Mouse (Mus musculus) limb, embryonic 14.5 days (tissue): ENCODE measurements around the gene U2surp. TPM values are rescaled to one million over a fixed set of nuclear protein-coding genes. Genes with fewer than 3 reads are reported as not detected.
A peak's percentile ranks its signal among the peaks of the same experiment; 100 is the strongest.

Experiments
- ATAC-seq: fragments of 200-750 bp; cut with Nextera tagmentation; 2 replicates; pipeline ENCODE4 v1.8.0; 2017; ENCODE audit warnings: low read depth, moderate number of reproducible peaks, moderate TSS enrichment; ENCODE audit not compliant: low FRiP score
- DNase-seq: peaks from one replicate; pipeline ENCODE4 v3.0.0-alpha.2; 2015; ENCODE audit warnings: low spot score
- H3K27ac ChIP-seq: fragments of 300-500 bp; sonication (generic); replicated peaks from 2 replicates; pipeline ENCODE4 v1.5.1; 2014; ENCODE audit warnings: low read depth, mild to moderate bottlenecking, low read length, moderate library complexity, mixed read lengths
- H3K27me3 ChIP-seq: fragments of 300-500 bp; sonication (generic); 2 replicates; pipeline ENCODE4 v1.6.1; 2014; ENCODE audit warnings: low read length, mixed read lengths; ENCODE audit not compliant: control insufficient read depth, insufficient read depth
- H3K36me3 ChIP-seq: fragments of 300-500 bp; sonication (generic); 2 replicates; pipeline ENCODE4 v1.6.1; 2014; ENCODE audit warnings: mild to moderate bottlenecking, low read length, moderate library complexity, mixed read lengths; ENCODE audit not compliant: control insufficient read depth, insufficient read depth
- H3K4me1 ChIP-seq: fragments of 300-500 bp; sonication (generic); 2 replicates; pipeline ENCODE4 v1.6.1; 2014; ENCODE audit warnings: antibody characterized with exemption, low read length, mixed read lengths; ENCODE audit not compliant: control insufficient read depth, insufficient read depth
- H3K4me2 ChIP-seq: fragments of 300-500 bp; sonication (generic); replicated peaks from 2 replicates; pipeline ENCODE4 v1.6.1; 2014; ENCODE audit warnings: low read depth, mild to moderate bottlenecking, low read length, moderate library complexity; ENCODE audit not compliant: severe bottlenecking
- H3K4me3 ChIP-seq: fragments of 300-500 bp; sonication (generic); replicated peaks from 2 replicates; pipeline ENCODE4 v1.5.1; 2014; ENCODE audit warnings: low read length
- H3K9ac ChIP-seq: fragments of 300-500 bp; sonication (generic); 2 replicates; pipeline ENCODE4 v1.6.1; 2014; ENCODE audit warnings: mild to moderate bottlenecking, low read depth, low read length, moderate library complexity; ENCODE audit not compliant: severe bottlenecking
- H3K9me3 ChIP-seq: fragments of 300-500 bp; sonication (generic); 2 replicates; pipeline ENCODE4 v1.6.1; 2016; ENCODE audit warnings: low read length; ENCODE audit not compliant: control insufficient read depth
- POLR2A ChIP-seq: fragments of 200-500 bp; IDR thresholded peaks from 2 replicates; pipeline ENCODE4 v1.8.0; 2012; ENCODE audit warnings: inconsistent platforms, mild to moderate bottlenecking, moderate library complexity, borderline replicate concordance; ENCODE audit not compliant: insufficient read depth, insufficient read length; ENCODE audit errors: extremely low read depth
- WGBS: fragments of 180-500 bp; shearing (Covaris S2); extraction: QIAGEN DNeasy Blood & Tissue Kit; methylation state at CpG from one replicate; pipeline ENCODE4 v1.1.7; 2014; 5-methylcytosine and 5-hydroxymethylcytosine counted together
- polyA plus RNA-seq, 2 experiments: library from polyadenylated mRNA; depleted of rRNA in 1 of 2; stranded (reverse) in 1 of 2; unstranded in 1 of 2; fragments of >200 nt; fragmentation: Nextera tagmentation in 1 of 2; extraction: Ambion mirVana in 1 of 2; gene quantifications; 2 replicates each; pipeline versions ENCODE4 v1.2.1 to v1.2.3; 2012 to 2014

The U2surp gene
- polyA plus RNA-seq (2012; rRNA removed) (22.4 and 35.3 TPM in 2 replicates), polyA plus RNA-seq (2014; fragmentation: Nextera tagmentation; extraction: Ambion mirVana) (115 and 123 TPM in 2 replicates)

GRCm38 (mm10) chr9:95511472-95512330, at the start of gene U2surp:
U2surp (minus strand) TSS chr9:95511996.
- ATAC-seq (peak; percentile 97), DNase-seq (peak; percentile 96)
- peak; percentile 41; the same call in 1 of the 2 replicates for TF ChIP-seq POLR2A
- under 1% methylated on average over 64 of the region's 74 CpGs for WGBS
- peak within 1 kb of the TSS; percentile 85 for H3K4me2 ChIP-seq
- H3K9me3 ChIP-seq: no peaks in the 10 kb centered on the region
- no peaks in the 10 kb centered on the region for H3K27me3 ChIP-seq
- peak within 1 kb of the TSS; percentile 81 for H3K27ac ChIP-seq
- peak within 1 kb of the TSS; percentile 98 for H3K4me3 ChIP-seq
- H3K9ac ChIP-seq: peak within 1 kb of the TSS; percentile 94
- H3K4me1 ChIP-seq: peaks cover 13% of the 10 kb centered on the region
- no peaks in the 10 kb centered on the region for H3K36me3 ChIP-seq

- Histone ChIP-seq H3K36me3 (no peaks in the 10 kb centered on the region), H3K4me3 (peak overlapping the region; percentile 54), H3K4me1 (peaks cover 6% of the 10 kb centered on the region; the same call in 1 of the 2 replicates), H3K4me2 (peak overlapping the region; percentile 95), H3K9ac (peak overlapping the region; percentile 58), H3K27ac (no peak overlapping the region), H3K9me3 (no peaks in the 10 kb centered on the region), H3K27me3 (peaks cover 46% of the 10 kb centered on the region)
- TF ChIP-seq POLR2A: no peak
- 20% methylated on average over 47 of the region's 78 CpGs for WGBS
- DNase-seq: no peak
- peak; percentile 63 for ATAC-seq
These were observed 48.3 kb upstream of the U2surp start for GRCm38 (mm10) chr9:95559936-95560735.

DNA sequence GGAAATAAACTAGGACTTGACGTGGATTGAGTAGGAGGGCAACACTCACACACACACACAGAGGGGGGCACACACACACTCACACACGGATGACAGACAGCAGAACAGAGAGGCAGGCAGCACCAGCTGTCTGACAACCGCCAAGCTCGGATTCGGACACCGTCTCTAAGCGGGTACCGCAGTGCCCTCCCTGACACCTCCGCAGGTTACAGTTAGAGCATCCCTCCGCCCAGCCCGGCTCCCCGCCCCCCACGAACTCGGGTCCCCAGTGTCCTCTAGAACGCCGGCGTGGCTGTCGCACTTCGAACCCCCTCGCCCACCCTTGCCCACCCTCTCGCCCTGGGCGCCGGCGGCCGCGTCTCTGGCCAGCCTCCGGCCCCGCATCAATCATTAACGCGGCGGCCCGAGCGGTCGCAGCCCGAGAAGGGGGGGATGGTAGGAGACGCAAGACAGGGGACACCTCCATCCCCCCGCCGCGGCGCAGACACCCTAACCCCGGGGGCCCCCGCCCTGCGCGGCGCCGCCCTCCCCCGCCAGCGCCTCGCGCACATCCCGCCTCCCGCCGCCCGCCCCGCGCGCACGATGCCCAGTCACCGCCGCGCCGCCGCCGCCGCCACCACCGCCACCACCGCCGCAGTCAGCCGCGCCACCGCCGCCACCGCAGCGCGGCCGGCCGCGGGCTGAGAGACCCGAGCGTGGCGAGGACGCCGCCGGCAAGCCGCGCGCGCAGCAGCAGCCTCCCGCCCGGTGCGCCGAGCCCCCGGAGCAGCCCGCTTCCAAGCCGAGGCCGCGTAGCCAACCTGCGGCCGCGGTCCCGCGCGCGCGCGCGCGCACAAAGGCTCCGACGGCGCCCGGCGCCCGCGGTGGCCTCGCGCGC, 47.5 kb upstream of the U2surp start, which contains the start of gene Paqr9:
Paqr9 (plus strand) TSS at position 599 of the 877 bp plus-strand sequence.
- H3K4me2 ChIP-seq: peak within 1 kb of the TSS; percentile 95
- peak within 1 kb of the TSS; percentile 54 for H3K4me3 ChIP-seq
- H3K9ac ChIP-seq: peak within 1 kb of the TSS; percentile 58
- under 1% methylated on average over 23 of the region's 118 CpGs for WGBS
- no peaks in the 10 kb centered on the region for H3K9me3 ChIP-seq
- no peaks in the 10 kb centered on the region for H3K36me3 ChIP-seq
- TF ChIP-seq POLR2A: no peak
- peaks cover 6% of the 10 kb centered on the region; the same call in 1 of the 2 replicates for H3K4me1 ChIP-seq
- ATAC-seq (peak; percentile 28; the same call in 1 of the 2 replicates), DNase-seq (no peak)
- no peak within 1 kb of the TSS for H3K27ac ChIP-seq
- H3K27me3 ChIP-seq: peaks cover 46% of the 10 kb centered on the region

DNA sequence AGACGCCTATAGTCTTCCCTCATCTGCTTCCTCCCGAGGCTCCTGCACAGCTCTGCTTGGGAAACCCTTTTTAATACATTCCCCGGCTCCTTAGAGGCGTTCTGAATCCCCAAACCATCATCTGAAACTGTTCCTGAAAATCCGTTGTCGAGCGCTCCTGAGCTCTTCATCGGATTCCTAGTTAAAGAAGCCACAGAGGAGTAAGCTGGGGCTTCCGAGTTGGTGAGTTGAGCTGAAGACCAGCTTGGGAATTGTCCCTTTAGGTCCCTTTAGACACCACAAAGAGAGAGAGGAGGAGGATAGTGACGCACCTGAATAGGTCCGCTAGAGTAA, 46.9 kb upstream of the U2surp start:
- Histone ChIP-seq H3K36me3 (no peaks in the 10 kb centered on the region), H3K4me2 (peak overlapping the region; percentile 95), H3K27ac (no peak overlapping the region), H3K9me3 (no peaks in the 10 kb centered on the region), H3K4me1 (peaks cover 6% of the 10 kb centered on the region; the same call in 1 of the 2 replicates), H3K9ac (peak overlapping the region; percentile 58), H3K27me3 (peaks cover 46% of the 10 kb centered on the region), H3K4me3 (peak overlapping the region; percentile 54)
- no peak for TF ChIP-seq POLR2A
- no peak for DNase-seq
- ATAC-seq: no peak
- 12% methylated on average over 11 of the region's 11 CpGs for WGBS
